Mouse (Mus musculus) Patski (cell line): ENCODE results near the gene Rcbtb2. TPM values are rescaled to one million over a fixed set of nuclear protein-coding genes. Genes with fewer than 3 reads are reported as not detected.

ENCODE experiments used
- ATAC-seq: fragments of 100-300 bp; one replicate; pipeline ENCODE4 v1.8.0; 2021
- CTCF ChIA-PET: fragments of 350-600 bp; sonication (Branson Sonifier 250); formaldehyde crosslinking; loops from one replicate; lab custom pipeline; 2022; ENCODE audit warnings: inconsistent platforms; lab: Charles Lee
- POLR2A ChIA-PET: fragments of 350-600 bp; sonication (Branson Sonifier 250); formaldehyde crosslinking; loops from one replicate; lab custom pipeline; 2022; ENCODE audit warnings: antibody characterized with exemption, inconsistent platforms; lab: Charles Lee
- DNase-seq: peaks from one replicate; pipeline ENCODE4 v3.0.0-alpha.2; 2011; ENCODE audit warnings: low read depth, low spot score
- H3K27me3 ChIP-seq: fragments of 371-371 bp; one replicate; pipeline ENCODE4 v1.5.1; 2021
- CTCF ChIP-seq: fragments of 100-300 bp; IDR thresholded peaks from one replicate; pipeline ENCODE4 v1.5.1; 2021
- in situ Hi-C: fragments of 300-500 bp; cut with MboI; formaldehyde crosslinking; loops from 3 replicates; pipeline ENCODE4 v1.11.1; 2018; ENCODE audit warnings: low pct_unique_long_range_greater_than_20kb, mixed read lengths
- polyA plus RNA-seq: library from polyadenylated mRNA; unstranded; gene quantifications from one replicate; pipeline ENCODE4 v1.2.3, GENCODE M21; 2021

Rcbtb2 gene
- polyA plus RNA-seq, 1 experiment from 2014 or later = 44.4 TPM

GRCm38 (mm10) chr14:73130519-73130918, 7.7 kb downstream of the Rcbtb2 start:
- in situ Hi-C loops = no loop called here
- DNase-seq (no peak), ATAC-seq (no peak)
- no peaks in the 10 kb centered on the region for H3K27me3 ChIP-seq
- CTCF ChIA-PET = no interaction called here
- POLR2A ChIA-PET = no interaction called here
- TF ChIP-seq CTCF = no peak

- no peak for DNase-seq
- CTCF ChIA-PET = no interaction called here
These were observed 9.1 kb downstream of the Rcbtb2 start for GRCm38 (mm10) chr14:73131856-73132410.

GRCm38 (mm10) chr14:73132731-73133130, 9.9 kb downstream of the Rcbtb2 start:
- ATAC-seq = no peak
- CTCF ChIA-PET = no interaction called here
- H3K27me3 ChIP-seq = no peaks in the 10 kb centered on the region
- no peak for DNase-seq
- TF ChIP-seq CTCF = no peak
- in situ Hi-C loops = no loop called here
- POLR2A ChIA-PET = no interaction called here

More at GRCm38 (mm10) chr14:73131856-73132410, 9.1 kb downstream of the Rcbtb2 start:
- no peak for TF ChIP-seq CTCF
- H3K27me3 ChIP-seq = no peaks in the 10 kb centered on the region
- ATAC-seq = no peak
- POLR2A ChIA-PET = no interaction called here
- in situ Hi-C loops = no loop called here

GRCm38 (mm10) chr14:73137234-73137633, 14.4 kb downstream of the Rcbtb2 start:
- ChIA-PET POLR2A (no interaction called here), CTCF (interaction anchor here (1.0 kb wide), 1 partner anchor 28 kb away, joined by 3 read pairs; no protein-coding TSS in a partner anchor)
- ATAC-seq (no peak), DNase-seq (no peak)
- in situ Hi-C loops = no loop called here
- no peaks in the 10 kb centered on the region for H3K27me3 ChIP-seq
- TF ChIP-seq CTCF = no peak

DNA sequence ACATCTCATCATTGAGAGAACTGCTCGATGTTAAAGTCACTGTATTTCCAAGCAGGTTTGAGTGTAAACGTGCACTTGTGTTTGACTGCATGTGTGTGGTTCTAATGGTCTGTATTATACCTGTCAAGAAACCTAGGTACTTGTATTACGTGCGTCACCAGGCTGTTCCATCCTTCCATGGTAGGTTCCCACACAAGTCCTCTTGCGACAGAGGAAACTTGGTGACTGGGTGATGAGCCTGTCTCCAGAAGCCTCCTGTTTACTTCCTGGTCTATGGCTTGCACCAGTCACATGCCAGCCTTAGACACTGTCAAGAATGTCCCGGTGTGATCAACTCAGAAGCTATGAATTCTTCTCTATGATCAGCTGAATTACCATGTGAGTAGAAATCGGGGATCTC, 15.6 kb downstream of the Rcbtb2 start:
- no peak for ATAC-seq
- CTCF ChIA-PET = interaction anchor here (1.0 kb wide), 1 partner anchor 30 kb away, joined by 3 read pairs; no protein-coding TSS in a partner anchor
- in situ Hi-C loops = no loop called here
- no peaks in the 10 kb centered on the region for H3K27me3 ChIP-seq
- DNase-seq = no peak
- no peak for TF ChIP-seq CTCF
- POLR2A ChIA-PET = no interaction called here

DNA sequence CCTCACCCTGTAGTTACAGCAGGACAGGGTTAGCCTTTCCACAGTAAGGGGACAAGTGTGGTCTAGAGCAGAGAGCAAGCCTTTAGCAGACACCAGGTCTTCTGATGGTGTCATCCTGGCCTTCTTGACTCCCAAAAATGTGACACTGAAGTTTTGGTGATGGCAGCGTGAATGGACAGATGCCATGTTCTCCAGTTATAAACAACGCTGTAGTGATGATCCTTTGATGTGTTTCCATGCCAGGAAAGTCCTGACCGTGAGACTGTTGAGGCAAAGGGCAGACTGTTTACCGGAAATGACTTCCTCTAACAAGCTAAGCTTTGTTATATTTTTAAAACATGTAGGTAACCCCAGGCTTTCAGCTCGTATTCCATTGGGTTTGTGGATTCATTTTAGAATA, 17.0 kb downstream of the Rcbtb2 start:
- no peak for TF ChIP-seq CTCF
- POLR2A ChIA-PET = no interaction called here
- in situ Hi-C loops = no loop called here
- ATAC-seq = no peak
- DNase-seq = no peak
- H3K27me3 ChIP-seq = no peaks in the 10 kb centered on the region
- CTCF ChIA-PET = no interaction called here

- in situ Hi-C loops = no loop called here
- H3K27me3 ChIP-seq = no peaks in the 10 kb centered on the region
- POLR2A ChIA-PET = no interaction called here
- CTCF ChIA-PET = interaction anchor here (1.1 kb wide), 1 partner anchor 16 kb away, joined by 3 read pairs; no protein-coding TSS in a partner anchor
- TF ChIP-seq CTCF = no peak
- no peak for ATAC-seq
- no peak for DNase-seq
These were observed 19.0 kb downstream of the Rcbtb2 start for GRCm38 (mm10) chr14:73141800-73142199.

DNA sequence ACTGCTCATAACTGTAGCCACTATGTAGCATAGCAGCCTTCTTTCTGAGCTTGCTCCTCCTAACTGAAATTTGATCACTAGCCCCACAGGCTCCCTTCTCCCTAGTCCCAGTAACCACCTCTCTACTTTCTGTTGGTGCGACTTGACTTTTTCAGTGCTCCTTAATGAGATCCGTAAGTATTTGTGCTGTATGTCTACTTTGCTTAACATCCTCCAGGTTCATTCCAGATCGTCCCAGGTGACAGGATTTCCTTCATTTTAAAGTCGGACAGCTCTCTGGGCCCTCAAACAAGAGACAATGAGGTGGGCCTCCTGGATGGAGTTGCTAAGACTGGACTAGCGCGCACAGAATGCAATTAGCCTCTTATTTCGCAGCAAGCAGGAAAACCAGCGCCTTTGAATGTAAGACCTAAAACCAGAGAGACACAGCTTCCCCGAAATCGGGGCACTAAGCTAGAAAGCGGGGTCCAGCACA, 19.6 kb downstream of the Rcbtb2 start:
- CTCF ChIA-PET = interaction anchor here (1.1 kb wide), 1 partner anchor 17 kb away, joined by 3 read pairs; no protein-coding TSS in a partner anchor
- DNase-seq = peak; percentile 12
- ATAC-seq = peak; percentile 19
- in situ Hi-C loops = no loop called here
- POLR2A ChIA-PET = interaction anchor here (1.0 to 1.3 kb wide), 2 partner anchors 12 to 33 kb away, joined by 3 read pairs; no protein-coding TSS in a partner anchor
- TF ChIP-seq CTCF = no peak
- H3K27me3 ChIP-seq = no peaks in the 10 kb centered on the region

- peak; percentile 87 for ATAC-seq
- in situ Hi-C loops = no loop called here
- peak; percentile 24 for DNase-seq
- ChIA-PET POLR2A (interaction anchor here (1.0 to 1.3 kb wide), 2 partner anchors 11 to 34 kb away, joined by 3 read pairs; no protein-coding TSS in a partner anchor), CTCF (interaction anchor here (1.1 kb wide), 1 partner anchor 17 kb away, joined by 3 read pairs; no protein-coding TSS in a partner anchor)
- TF ChIP-seq CTCF = no peak
- H3K27me3 ChIP-seq = no peaks in the 10 kb centered on the region
These were observed 20.3 kb downstream of the Rcbtb2 start for GRCm38 (mm10) chr14:73142896-73143709.

DNA sequence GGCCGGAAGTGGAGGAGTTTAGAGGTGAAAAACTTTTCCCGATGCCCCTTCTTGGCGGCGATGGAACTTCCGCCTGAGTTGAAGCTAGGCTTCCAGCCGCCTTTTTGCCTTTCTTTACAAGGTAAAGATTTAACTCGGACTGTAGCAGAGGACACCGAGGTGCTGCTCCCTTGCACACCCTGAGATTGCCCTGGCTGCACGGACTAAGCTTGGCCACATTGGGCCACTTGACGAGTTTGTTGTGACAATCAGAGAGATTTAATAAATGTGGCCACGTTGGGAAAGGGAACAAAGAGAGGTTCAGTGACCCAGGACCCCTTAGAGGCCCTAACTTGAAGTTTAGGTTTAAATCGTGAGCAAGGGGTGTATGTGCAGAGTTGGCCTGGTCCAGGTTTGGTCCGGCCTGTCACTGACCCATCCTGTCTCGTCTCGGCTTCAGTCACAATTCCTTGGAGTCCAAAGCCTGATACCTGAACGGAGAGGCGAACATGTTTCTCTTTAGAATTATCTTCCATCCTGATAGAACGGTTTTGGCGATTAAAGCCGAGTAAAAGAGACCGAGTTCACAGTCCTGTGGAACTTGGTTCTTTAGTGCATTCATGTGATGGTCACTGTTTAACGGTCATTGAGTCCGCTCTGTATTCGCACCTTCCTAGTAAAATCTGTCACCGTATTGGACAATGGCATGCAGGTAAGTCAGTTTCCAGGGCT, 21.0 kb downstream of the Rcbtb2 start:
- CTCF ChIA-PET = no interaction called here
- no peak for TF ChIP-seq CTCF
- POLR2A ChIA-PET = no interaction called here
- in situ Hi-C loops = no loop called here
- DNase-seq = no peak
- ATAC-seq = no peak
- H3K27me3 ChIP-seq = no peaks in the 10 kb centered on the region
